Mouse (Mus musculus): ENCODE measurements around the gene Gm26938. TPM values are rescaled to one million over a fixed set of nuclear protein-coding genes. Genes with fewer than 3 reads are reported as not detected.

Gm26938 gene
- total and polyA plus RNA-seq, 2 experiments from 2014 or later, result not detected

DNA sequence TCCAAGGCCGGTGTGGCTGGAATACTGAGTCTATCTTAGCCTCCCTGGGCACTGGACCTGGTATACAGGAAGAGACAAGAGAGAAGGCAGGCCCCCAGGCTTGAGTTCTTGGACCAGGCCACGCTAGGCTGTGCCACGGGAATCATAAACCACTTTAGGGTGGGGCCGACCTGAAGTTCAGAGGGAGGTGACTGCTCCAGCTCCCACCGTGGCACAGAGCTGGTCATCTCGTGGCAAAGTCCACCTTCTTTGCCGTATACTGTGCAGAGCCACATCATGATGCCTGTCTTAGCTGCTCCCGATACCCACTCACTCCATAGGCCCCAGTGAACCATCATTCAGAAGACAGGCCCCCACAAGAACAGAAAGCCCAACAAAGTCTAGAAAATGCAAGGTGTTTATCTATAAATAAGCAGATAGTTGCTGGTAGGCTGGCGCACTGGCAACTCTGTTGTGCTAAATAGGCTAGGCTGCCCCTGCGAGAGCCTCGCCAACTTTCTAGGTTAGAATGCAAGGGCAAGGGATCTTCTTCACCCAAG, 21.6 kb downstream of the Gm26938 start:
- no peak overlapping the region for H3K9ac ChIP-seq

DNA sequence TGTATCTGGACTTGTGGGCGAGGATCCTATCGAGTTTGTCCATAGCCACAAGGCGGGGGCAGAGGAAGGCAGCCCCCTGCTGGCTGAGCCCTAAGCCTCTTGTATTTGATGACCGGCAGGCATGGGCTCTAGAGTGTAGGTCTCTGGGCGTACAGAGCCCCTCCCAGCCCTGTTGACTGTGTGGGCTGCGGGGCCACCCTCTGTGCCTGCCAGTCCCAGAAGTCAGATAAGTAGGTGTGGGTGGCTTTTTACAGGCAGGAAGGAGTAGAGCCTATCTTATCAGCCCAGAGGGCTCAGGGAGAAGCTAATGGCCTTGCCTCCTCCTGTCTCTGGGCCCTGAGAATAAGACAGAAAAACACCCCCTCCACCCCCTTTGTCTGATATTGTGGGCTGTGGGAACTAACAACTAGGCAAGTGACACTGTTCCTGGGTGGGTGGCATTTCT, 22.1 kb downstream of the Gm26938 start:
- no peak for TF ChIP-seq CTCF (IDR thresholded peaks at IDR 0.05; ENCODE audit: low read depth)
- Histone ChIP-seq H3K27me3 (ENCODE audit: insufficient read depth, low read length) (no peaks in the 10 kb centered on the region), H3K36me3 (ENCODE audit: insufficient read depth) (peaks cover 15% of the 10 kb centered on the region), H3K9me3 (ENCODE audit: low read length) (no peaks in the 10 kb centered on the region), H3K9ac (no peak overlapping the region), H3K4me1 (ENCODE audit: insufficient read depth) (no peaks in the 10 kb centered on the region), H3K27ac (ENCODE audit: low read depth, low read length) (no peak overlapping the region), H3K4me3 (ENCODE audit: low read depth, low read length) (no peak overlapping the region), H3K4me2 (ENCODE audit: low read depth) (no peak overlapping the region)
- no peak for DNase-seq
- 8% methylated on average over 6 of the region's 6 CpGs for WGBS
- ATAC-seq, result no peak

More for the DNA sequence above, 21.6 kb downstream of the Gm26938 start:
- no peaks in the 10 kb centered on the region for H3K27me3 ChIP-seq (ENCODE audit: insufficient read depth, low read length)
- 93% methylated on average over 11 of the region's 11 CpGs for WGBS
- ATAC-seq (no peak), DNase-seq (no peak)
- no peaks in the 10 kb centered on the region for H3K4me1 ChIP-seq (ENCODE audit: insufficient read depth)
- peaks cover 15% of the 10 kb centered on the region for H3K36me3 ChIP-seq (ENCODE audit: insufficient read depth)
- no peak overlapping the region for H3K4me2 ChIP-seq (ENCODE audit: low read depth)
- no peaks in the 10 kb centered on the region for H3K9me3 ChIP-seq (ENCODE audit: low read length)
- TF ChIP-seq CTCF (IDR thresholded peaks at IDR 0.05; ENCODE audit: low read depth), result no peak
- H3K4me3 ChIP-seq (ENCODE audit: low read depth, low read length), result no peak overlapping the region
- no peak overlapping the region for H3K27ac ChIP-seq (ENCODE audit: low read depth, low read length)

DNA sequence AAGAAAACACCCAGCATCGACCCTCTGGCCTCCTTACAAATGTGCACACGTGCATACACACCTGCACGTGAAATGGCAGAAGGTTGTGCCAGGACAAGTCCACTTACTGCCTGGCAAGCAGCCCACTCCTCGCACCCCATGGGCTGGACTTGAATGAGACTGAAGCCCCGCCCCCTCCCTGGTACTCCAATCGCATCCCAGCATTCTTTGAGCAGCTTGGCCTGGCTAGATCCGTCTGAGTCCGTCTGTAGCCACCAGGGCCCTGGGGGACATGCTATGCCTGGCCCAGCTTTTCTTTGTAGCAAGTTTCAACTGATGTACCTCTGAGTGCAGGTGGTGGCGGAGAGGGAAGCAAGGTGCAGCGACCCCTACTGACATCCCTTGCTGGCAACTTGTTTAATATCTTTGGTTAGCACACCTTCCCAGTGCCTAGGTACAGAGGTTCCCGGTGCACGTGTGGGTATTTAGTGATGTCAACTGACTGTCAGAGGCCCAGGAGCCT, 22.6 kb downstream of the Gm26938 start:
- H3K4me3 ChIP-seq (ENCODE audit: low read depth, low read length), result no peak overlapping the region
- 5% methylated on average over 12 of the region's 12 CpGs for WGBS
- no peak overlapping the region for H3K27ac ChIP-seq (ENCODE audit: low read depth, low read length)
- H3K9me3 ChIP-seq (ENCODE audit: low read length), result no peaks in the 10 kb centered on the region
- no peak overlapping the region for H3K4me2 ChIP-seq (ENCODE audit: low read depth)
- peak; percentile 48 for ATAC-seq
- TF ChIP-seq CTCF (IDR thresholded peaks at IDR 0.05; ENCODE audit: low read depth), result peak; percentile 52
- no peak overlapping the region for H3K9ac ChIP-seq
- no peak for DNase-seq
- peaks cover 15% of the 10 kb centered on the region for H3K36me3 ChIP-seq (ENCODE audit: insufficient read depth)
- H3K27me3 ChIP-seq (ENCODE audit: insufficient read depth, low read length), result no peaks in the 10 kb centered on the region
- H3K4me1 ChIP-seq (ENCODE audit: insufficient read depth), result peaks cover 1% of the 10 kb centered on the region; the same call in 1 of the 2 replicates

DNA sequence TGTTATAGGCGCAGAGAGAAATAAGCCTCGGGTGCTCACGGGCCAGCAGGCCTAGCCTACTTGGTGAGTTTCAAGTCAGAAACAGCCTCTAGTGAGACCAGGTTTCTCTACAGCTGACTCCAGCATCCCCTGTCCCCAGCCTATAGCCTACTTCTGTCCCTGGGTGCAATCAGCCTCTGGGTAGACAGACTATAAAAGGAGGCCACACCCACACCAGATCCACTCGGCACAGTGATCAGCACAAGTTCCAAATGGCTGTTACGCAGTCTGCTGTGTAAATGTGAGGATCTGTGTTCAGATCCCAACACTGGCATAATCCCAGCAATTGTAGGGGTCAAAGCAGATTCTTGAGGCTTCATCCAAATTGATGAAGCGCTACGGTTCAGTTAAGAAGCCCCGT, 23.0 kb downstream of the Gm26938 start:
- no peak for TF ChIP-seq CTCF (IDR thresholded peaks at IDR 0.05; ENCODE audit: low read depth)
- DNase-seq (no peak), ATAC-seq (no peak)
- Histone ChIP-seq H3K4me3 (ENCODE audit: low read depth, low read length) (no peak overlapping the region), H3K4me1 (ENCODE audit: insufficient read depth) (peaks cover 6% of the 10 kb centered on the region), H3K9me3 (ENCODE audit: low read length) (no peaks in the 10 kb centered on the region), H3K27ac (ENCODE audit: low read depth, low read length) (no peak overlapping the region), H3K9ac (no peak overlapping the region), H3K27me3 (ENCODE audit: insufficient read depth, low read length) (no peaks in the 10 kb centered on the region), H3K4me2 (ENCODE audit: low read depth) (no peak overlapping the region), H3K36me3 (ENCODE audit: insufficient read depth) (peaks cover 15% of the 10 kb centered on the region)
- WGBS, result 75% methylated on average over 8 of the region's 8 CpGs

DNA sequence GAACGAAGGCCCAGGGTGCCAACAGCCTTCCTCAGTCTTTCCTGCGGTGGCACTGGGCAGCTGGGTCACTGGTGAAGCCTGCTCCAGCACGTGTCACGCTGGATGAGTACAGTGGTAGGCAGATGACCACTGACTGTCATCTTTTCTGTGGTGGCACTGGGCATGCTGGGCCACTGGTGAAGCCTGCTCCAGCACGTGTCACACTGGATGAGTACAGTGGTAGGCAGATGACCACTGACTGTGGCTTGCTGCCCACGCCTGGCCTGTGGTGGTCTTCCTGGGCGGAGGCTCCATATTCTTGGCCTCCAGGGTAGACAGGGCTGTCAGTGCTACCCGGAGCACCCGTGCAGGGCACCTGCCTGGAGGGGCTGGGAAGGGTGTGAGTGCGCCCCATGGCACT, 24.3 kb downstream of the Gm26938 start:
- TF ChIP-seq CTCF (IDR thresholded peaks at IDR 0.05; ENCODE audit: low read depth), result no peak
- Histone ChIP-seq H3K9ac (no peak overlapping the region), H3K4me1 (ENCODE audit: insufficient read depth) (peaks cover 19% of the 10 kb centered on the region), H3K4me3 (ENCODE audit: low read depth, low read length) (no peak overlapping the region), H3K27me3 (ENCODE audit: insufficient read depth, low read length) (no peaks in the 10 kb centered on the region), H3K36me3 (ENCODE audit: insufficient read depth) (peaks cover 15% of the 10 kb centered on the region), H3K27ac (ENCODE audit: low read depth, low read length) (no peak overlapping the region), H3K4me2 (ENCODE audit: low read depth) (no peak overlapping the region), H3K9me3 (ENCODE audit: low read length) (no peaks in the 10 kb centered on the region)
- WGBS, result 91% methylated on average over 10 of the region's 10 CpGs
- DNase-seq, result no peak
- no peak for ATAC-seq

DNA sequence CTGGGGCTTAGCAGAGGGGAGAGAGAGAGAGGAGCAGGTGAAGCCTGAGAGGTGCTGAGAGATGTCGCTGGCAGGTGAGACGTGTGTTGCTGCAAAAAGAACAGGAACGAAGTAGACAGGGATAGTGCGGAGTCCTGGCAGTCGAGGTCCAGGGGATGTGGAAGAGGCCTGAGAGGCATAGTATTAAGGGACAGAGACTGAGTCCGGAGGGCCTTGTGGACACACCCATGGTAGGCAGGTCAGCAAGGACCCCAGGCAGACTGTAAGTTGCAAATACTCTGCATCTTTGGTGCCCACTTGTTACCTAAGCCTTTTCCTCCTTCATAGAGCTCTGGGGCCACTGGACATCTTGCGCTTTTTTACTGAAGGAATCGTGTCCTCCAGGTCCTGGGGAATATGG, 25.0 kb downstream of the Gm26938 start:
- ATAC-seq, result no peak
- WGBS, result 94% methylated on average over 8 of the region's 8 CpGs
- no peak for TF ChIP-seq CTCF (IDR thresholded peaks at IDR 0.05; ENCODE audit: low read depth)

DNA sequence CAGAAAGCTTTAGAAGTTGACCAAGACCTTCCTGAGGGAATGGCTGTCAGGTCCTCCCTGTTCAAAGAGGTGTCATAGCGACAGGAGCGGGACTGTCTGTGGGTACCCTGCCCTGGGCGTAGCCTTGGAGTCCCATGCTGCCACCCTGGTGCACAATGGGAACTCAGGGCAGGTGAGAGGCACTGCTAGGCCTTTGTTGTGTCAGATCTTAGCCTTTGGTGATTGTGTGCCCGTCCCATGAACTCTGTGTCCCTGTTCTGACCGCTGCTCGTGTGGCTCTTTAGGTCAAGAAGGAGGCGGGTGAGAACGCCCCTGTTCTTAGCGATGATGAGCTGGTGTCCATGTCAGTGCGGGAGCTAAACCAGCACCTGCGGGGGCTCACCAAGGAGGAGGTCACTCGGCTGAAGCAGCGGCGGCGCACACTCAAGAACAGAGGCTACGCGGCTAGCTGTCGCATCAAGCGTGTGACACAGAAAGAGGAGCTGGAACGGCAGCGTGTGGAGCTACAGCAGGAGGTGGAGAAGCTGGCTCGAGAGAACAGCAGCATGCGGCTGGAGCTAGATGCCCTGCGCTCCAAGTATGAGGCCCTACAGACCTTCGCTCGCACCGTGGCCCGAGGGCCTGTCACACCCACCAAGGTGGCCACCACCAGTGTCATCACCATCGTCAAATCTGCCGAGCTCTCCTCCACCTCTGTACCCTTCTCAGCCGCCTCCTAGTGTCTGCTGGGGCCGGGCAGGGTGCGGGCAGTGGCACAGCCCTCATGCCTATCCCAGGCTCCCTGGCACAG, 26.2 kb downstream of the Gm26938 start:
- Histone ChIP-seq H3K36me3 (ENCODE audit: insufficient read depth) (peaks cover 15% of the 10 kb centered on the region), H3K4me3 (ENCODE audit: low read depth, low read length) (no peak overlapping the region), H3K27ac (ENCODE audit: low read depth, low read length) (no peak overlapping the region), H3K4me2 (ENCODE audit: low read depth) (no peak overlapping the region), H3K4me1 (ENCODE audit: insufficient read depth) (peaks cover 20% of the 10 kb centered on the region), H3K9me3 (ENCODE audit: low read length) (no peaks in the 10 kb centered on the region), H3K27me3 (ENCODE audit: insufficient read depth, low read length) (no peaks in the 10 kb centered on the region), H3K9ac (no peak overlapping the region)
- WGBS, result 90% methylated on average over 33 of the region's 33 CpGs
- DNase-seq, result no peak
- TF ChIP-seq CTCF (IDR thresholded peaks at IDR 0.05; ENCODE audit: low read depth), result no peak
- no peak for ATAC-seq

More for the DNA sequence above, 25.0 kb downstream of the Gm26938 start:
- Histone ChIP-seq H3K4me3 (ENCODE audit: low read depth, low read length) (no peak overlapping the region), H3K4me1 (ENCODE audit: insufficient read depth) (peaks cover 20% of the 10 kb centered on the region), H3K9ac (no peak overlapping the region), H3K9me3 (ENCODE audit: low read length) (no peaks in the 10 kb centered on the region), H3K36me3 (ENCODE audit: insufficient read depth) (peaks cover 15% of the 10 kb centered on the region), H3K27ac (ENCODE audit: low read depth, low read length) (no peak overlapping the region), H3K27me3 (ENCODE audit: insufficient read depth, low read length) (no peaks in the 10 kb centered on the region), H3K4me2 (ENCODE audit: low read depth) (no peak overlapping the region)
- no peak for DNase-seq

Data from forebrain, postnatal 0 days (tissue).